Mouse (Mus musculus): ENCODE data around the gene Cel. TPM values are rescaled to one million over a fixed set of nuclear protein-coding genes. Genes with fewer than 3 reads are reported as not detected.

The Cel gene
- polyA plus RNA-seq, 1 experiment = not detected

- H3K4me3 ChIP-seq (ENCODE audit: insufficient read depth, low read length) = no peak overlapping the region
- TF ChIP-seq CTCF (IDR thresholded peaks at IDR 0.05; ENCODE audit: borderline replicate concordance, insufficient read depth, low read length) (no peak), POLR2A (IDR thresholded peaks at IDR 0.05; ENCODE audit: low read depth, low read length) (no peak)
- H3K27ac ChIP-seq (ENCODE audit: insufficient read depth, low read length) = no peak overlapping the region
- peaks cover 25% of the 10 kb centered on the region for H3K4me1 ChIP-seq (ENCODE audit: control insufficient read depth, insufficient read depth, low read length)
These were observed 23.3 kb downstream of the Cel start for GRCm38 (mm10) chr2:28539949-28540348.

DNA sequence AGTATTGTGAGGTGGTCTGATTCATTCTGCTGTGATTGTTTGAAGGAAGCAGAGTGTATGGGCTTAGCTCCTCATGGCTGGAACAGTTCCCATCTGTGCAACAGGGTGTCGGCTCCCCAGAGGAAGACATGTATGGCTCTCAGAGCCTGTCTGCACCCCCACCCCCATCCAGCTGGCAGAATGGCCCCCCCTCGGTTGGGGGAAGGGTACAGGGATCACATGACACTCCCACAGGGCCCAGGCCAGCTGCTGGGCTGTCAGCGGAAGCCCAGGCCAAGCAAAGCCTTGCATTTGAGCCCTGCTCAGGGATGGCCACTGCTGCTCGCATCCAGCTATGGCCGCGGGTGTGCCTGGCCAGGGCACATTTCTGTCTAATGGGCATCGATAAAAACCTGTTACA lies 24.0 kb downstream of the Cel start:
- TF ChIP-seq CTCF (IDR thresholded peaks at IDR 0.05; ENCODE audit: borderline replicate concordance, insufficient read depth, low read length) (no peak), POLR2A (IDR thresholded peaks at IDR 0.05; ENCODE audit: low read depth, low read length) (no peak; the same call in 1 of the 2 replicates)

GRCm38 (mm10) chr2:28538817-28539128 lies 24.4 kb downstream of the Cel start:
- Histone ChIP-seq H3K4me1 (ENCODE audit: control insufficient read depth, insufficient read depth, low read length) (peaks cover 26% of the 10 kb centered on the region), H3K4me3 (ENCODE audit: insufficient read depth, low read length) (no peak overlapping the region), H3K27ac (ENCODE audit: insufficient read depth, low read length) (peak overlapping the region; percentile 28)
- TF ChIP-seq CTCF (IDR thresholded peaks at IDR 0.05; ENCODE audit: borderline replicate concordance, insufficient read depth, low read length) = no peak
- no peak for TF ChIP-seq POLR2A (IDR thresholded peaks at IDR 0.05; ENCODE audit: low read depth, low read length)

More for the DNA sequence above, 24.0 kb downstream of the Cel start:
- Histone ChIP-seq H3K4me1 (ENCODE audit: control insufficient read depth, insufficient read depth, low read length) (peaks cover 26% of the 10 kb centered on the region), H3K27ac (ENCODE audit: insufficient read depth, low read length) (peak overlapping the region; percentile 28), H3K4me3 (ENCODE audit: insufficient read depth, low read length) (no peak overlapping the region)

DNA sequence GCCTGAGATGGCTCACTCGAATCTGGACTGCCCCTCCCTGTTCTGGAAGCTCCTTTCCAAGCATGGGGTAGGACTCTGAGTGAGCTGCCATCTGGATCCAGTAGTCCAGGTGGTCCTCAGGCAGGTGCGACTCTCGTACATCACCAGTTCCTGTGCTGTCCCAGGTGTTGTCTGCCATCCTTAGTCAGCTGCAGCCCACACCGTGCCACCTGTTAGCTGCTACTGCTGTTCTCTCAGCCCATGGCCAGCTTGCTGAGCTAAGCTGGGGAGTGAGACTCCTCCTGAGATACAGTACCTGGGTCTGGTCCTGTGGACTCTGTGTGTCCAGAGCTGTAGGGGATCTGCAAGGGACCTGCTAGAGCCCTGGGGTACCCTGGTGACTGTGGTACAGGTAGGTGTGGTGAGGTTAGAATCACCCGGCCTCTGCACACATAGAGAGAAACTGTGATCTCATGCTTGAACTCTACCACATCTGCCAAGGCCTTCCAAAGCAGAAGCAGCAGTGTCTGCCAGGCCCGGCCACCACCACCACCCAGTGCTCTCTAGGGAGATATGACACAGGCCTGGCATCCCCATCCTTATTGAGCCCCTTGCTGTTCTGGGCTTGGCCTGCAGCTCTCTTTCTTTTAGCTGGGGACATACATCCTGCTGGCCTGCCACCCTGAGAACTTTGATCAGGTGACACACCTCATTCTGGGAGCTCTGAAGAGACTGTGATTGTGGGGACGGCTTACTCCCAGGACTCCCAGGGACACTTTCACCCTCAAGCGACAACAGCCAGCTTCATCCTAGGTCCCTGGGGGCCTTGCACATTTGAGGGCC lies 25.0 kb downstream of the Cel start:
- peaks cover 26% of the 10 kb centered on the region for H3K4me1 ChIP-seq (ENCODE audit: control insufficient read depth, insufficient read depth, low read length)
- no peak overlapping the region; the same call in 1 of the 2 replicates for H3K27ac ChIP-seq (ENCODE audit: insufficient read depth, low read length)
- TF ChIP-seq CTCF (IDR thresholded peaks at IDR 0.05; ENCODE audit: borderline replicate concordance, insufficient read depth, low read length) (no peak), POLR2A (IDR thresholded peaks at IDR 0.05; ENCODE audit: low read depth, low read length) (no peak)
- no peak overlapping the region for H3K4me3 ChIP-seq (ENCODE audit: insufficient read depth, low read length)

GRCm38 (mm10) chr2:28537634-28537920 lies 25.6 kb downstream of the Cel start:
- Histone ChIP-seq H3K4me1 (ENCODE audit: control insufficient read depth, insufficient read depth, low read length) (peaks cover 30% of the 10 kb centered on the region), H3K27ac (ENCODE audit: insufficient read depth, low read length) (no peak overlapping the region)
- TF ChIP-seq CTCF (IDR thresholded peaks at IDR 0.05; ENCODE audit: borderline replicate concordance, insufficient read depth, low read length) = no peak
- no peak for TF ChIP-seq POLR2A (IDR thresholded peaks at IDR 0.05; ENCODE audit: low read depth, low read length)

DNA sequence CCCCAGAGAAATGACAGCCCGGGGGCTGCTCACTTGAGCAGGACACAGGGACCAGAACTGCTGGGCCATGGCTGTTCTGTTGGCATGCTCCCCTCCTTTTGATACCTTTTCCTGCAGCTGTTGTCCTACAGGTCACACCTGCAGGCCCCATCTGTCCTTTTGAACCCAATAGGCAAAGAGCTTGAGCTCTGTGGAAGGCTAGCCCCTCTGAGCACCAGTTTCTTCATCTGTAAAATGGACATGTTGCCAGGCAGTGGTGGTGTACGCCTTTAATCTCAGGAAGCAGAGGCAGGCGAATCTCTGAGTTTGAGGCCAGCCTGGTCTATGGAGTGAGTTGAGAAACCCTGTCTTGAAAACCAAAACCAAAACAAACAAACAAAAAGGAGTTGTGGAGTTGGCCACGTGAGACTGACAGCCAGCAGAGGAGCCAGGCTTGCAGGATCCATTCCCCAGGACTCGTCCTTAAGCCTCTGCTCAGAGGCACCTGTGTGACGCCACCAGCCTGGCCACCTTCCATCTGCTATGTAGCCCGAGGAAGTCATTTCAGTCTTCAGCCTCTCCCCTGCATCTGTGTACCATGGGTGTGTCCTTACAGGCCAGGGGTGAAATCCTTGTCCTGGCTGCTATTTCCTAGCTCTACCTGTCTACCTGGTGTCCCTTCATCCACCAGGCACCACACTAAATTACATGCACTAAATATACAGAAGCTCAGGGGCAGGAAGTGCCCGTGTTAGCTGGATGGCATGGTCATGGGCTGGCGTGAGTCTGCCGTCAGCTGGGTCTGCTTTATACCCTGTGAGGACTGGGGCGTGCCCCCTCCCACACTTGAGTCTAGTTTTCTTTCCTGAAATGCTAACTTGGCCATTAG lies 26.2 kb downstream of the Cel start:
- H3K4me3 ChIP-seq (ENCODE audit: insufficient read depth, low read length) = no peak overlapping the region
- no peak overlapping the region for H3K27ac ChIP-seq (ENCODE audit: insufficient read depth, low read length)
- TF ChIP-seq POLR2A (IDR thresholded peaks at IDR 0.05; ENCODE audit: low read depth, low read length) = no peak
- no peak for TF ChIP-seq CTCF (IDR thresholded peaks at IDR 0.05; ENCODE audit: borderline replicate concordance, insufficient read depth, low read length)
- peaks cover 30% of the 10 kb centered on the region for H3K4me1 ChIP-seq (ENCODE audit: control insufficient read depth, insufficient read depth, low read length)

More at GRCm38 (mm10) chr2:28537634-28537920, 25.6 kb downstream of the Cel start:
- no peak overlapping the region for H3K4me3 ChIP-seq (ENCODE audit: insufficient read depth, low read length)

GRCm38 (mm10) chr2:28536166-28536565 lies 27.0 kb downstream of the Cel start:
- Histone ChIP-seq H3K27ac (ENCODE audit: insufficient read depth, low read length) (0 out of 2 replicates have a peak overlapping the region, but pooled peaks have one; percentile 12), H3K4me1 (ENCODE audit: control insufficient read depth, insufficient read depth, low read length) (peaks cover 28% of the 10 kb centered on the region), H3K4me3 (ENCODE audit: insufficient read depth, low read length) (no peak overlapping the region)
- TF ChIP-seq POLR2A (IDR thresholded peaks at IDR 0.05; ENCODE audit: low read depth, low read length) (no peak), CTCF (IDR thresholded peaks at IDR 0.05; ENCODE audit: borderline replicate concordance, insufficient read depth, low read length) (no peak)

DNA sequence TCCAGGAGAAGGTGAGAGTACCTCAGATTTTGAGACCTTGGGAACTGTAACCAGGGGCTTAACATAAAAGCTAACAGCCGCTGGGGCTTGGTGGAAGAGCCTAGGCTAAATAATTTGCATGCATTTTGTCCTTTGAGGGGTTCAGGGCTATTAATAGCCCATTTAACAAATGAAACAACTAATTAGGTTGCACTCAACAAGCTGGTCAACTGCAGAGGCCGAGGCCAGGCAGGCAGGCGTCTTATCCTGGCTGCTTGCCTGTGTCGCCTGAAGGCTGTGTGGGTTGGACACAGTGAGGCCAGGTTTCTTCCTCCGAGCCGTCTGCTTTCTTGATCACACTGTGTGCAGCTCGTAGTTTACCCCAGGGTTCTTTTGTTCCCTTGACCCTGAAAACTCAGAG lies 27.6 kb downstream of the Cel start:
- H3K27ac ChIP-seq (ENCODE audit: insufficient read depth, low read length) = peak overlapping the region; percentile 12; the same call in 1 of the 2 replicates
- H3K4me3 ChIP-seq (ENCODE audit: insufficient read depth, low read length) = no peak overlapping the region
- peaks cover 28% of the 10 kb centered on the region for H3K4me1 ChIP-seq (ENCODE audit: control insufficient read depth, insufficient read depth, low read length)
- TF ChIP-seq POLR2A (IDR thresholded peaks at IDR 0.05; ENCODE audit: low read depth, low read length) (no peak), CTCF (IDR thresholded peaks at IDR 0.05; ENCODE audit: borderline replicate concordance, insufficient read depth, low read length) (no peak)

DNA sequence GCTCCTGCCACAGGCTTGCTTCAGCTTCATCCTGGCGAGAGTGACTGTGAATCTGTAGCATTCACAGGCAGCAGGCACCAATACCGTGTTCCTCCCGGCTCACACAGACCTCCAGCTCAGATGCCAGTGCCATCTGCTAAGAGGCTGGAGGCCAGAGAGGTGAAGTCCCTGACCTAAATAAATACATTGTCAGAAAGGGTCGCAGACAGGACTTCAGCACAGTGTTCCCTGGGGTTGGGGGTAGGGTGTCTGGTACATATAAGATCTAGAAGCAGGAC lies 28.0 kb downstream of the Cel start:
- TF ChIP-seq POLR2A (IDR thresholded peaks at IDR 0.05; ENCODE audit: low read depth, low read length) (no peak), CTCF (IDR thresholded peaks at IDR 0.05; ENCODE audit: borderline replicate concordance, insufficient read depth, low read length) (no peak)
- peaks cover 32% of the 10 kb centered on the region for H3K4me1 ChIP-seq (ENCODE audit: control insufficient read depth, insufficient read depth, low read length)
- peak overlapping the region; percentile 77 for H3K27ac ChIP-seq (ENCODE audit: insufficient read depth, low read length)
- peak overlapping the region; percentile 1; the same call in 1 of the 2 replicates for H3K4me3 ChIP-seq (ENCODE audit: insufficient read depth, low read length)

Data from embryonic fibroblast, embryonic 13.5 days (primary cell).